Mouse (Mus musculus) WW6 (cell line): ENCODE measurements at regions not wholly inside any gene's neighbourhood (a gene's known extent, or its start where the extent isn't known, plus 50 kb on each side); places are given as distances from the start of the nearest gene placed in this dataset.

ENCODE experiments used
- DNase-seq: peaks from one replicate; pipeline ENCODE4 v3.0.0-alpha.2; 2013; ENCODE audit warnings: low read depth, low spot score

DNA sequence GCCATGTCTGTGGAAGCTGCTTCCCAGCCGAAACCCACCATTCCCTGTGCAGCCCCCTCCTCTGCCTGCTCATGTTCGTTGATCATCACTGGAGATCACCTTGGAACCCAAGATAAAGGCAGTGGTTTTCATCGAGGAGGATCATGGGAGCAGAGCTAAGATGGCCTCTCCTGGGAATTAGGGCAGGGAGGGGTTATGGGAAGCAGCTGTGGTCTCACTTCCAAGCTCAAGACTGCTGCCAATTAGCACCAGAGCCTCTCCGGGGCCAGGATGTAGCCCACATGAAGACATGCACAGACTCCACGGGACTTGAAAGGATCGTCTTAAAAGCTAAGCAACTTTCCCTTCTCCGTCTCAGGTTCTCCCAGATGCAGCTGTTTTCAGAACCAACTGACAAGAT, 214.1 kb upstream of the Cdh4 start:
- no peak for DNase-seq

DNA sequence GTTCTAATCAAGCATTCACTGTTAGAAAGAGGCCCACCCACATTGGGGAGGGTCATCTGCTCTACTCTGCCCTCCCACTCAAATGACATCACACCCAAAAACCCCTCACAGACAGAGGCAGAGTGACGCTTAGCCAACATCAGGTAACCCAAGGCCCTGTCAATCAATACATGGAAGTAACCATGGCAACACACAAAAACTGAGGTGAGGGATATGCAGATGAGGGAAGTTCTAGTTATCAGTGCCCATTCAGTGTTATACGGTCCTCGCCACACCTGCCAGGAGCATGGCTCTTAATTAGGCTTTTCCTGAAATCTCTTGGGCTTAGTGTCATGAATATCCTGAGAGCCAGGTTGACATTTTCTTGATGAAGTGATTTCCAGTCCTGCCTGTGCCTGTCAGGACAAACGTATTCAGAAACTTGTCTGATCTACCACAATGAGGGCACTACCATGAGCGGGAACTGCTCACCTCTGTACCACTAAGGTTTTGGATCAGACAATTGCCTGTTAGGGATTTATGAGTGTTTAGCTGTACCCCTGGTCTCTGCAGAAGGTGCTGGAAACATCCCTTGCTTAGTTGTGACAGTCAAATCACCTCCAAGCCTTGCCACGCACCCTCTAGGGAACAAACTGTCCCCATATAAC, 210.4 kb upstream of the Cdh4 start:
- DNase-seq = no peak

DNA sequence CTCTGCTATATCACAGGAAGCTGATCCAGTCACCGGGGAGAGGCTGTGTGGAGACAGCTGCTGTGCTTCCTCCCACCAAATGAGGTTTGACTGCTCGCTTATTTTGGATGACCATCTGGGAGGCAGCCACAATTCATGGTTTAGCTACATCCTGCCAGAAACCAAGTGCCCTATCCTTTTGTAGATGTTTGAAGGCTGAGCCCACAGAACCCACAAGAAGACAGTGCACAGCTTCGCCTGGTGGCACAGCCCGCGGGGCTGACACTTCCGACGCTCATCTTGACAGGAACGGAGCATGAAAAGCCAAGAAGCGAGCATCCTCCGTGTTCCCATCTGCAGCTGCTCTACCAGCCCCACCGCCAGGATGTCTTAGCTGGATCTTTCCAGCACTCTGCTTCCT, 204.1 kb upstream of the Cdh4 start:
- DNase-seq = no peak

DNA sequence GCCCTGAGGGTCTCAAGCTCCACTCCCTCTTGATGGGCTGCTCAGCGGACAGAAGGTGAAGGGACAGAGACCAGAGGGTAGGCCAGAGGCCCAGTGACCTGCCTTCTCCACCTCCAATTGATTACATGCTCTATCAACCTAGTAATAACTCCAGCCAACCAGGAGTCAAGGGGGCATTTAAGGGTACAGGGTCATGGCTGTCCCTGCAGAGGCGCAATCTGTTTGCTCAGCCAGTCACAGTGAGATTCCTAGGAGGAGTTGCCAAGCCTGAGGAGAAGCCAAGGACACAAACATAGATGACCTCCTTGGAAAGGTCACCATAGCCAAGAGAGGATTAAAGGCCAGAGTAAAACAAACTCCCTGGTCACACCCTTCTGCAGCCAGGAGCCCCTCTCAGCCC, 181.3 kb upstream of the Cdh4 start:
- DNase-seq = no peak

DNA sequence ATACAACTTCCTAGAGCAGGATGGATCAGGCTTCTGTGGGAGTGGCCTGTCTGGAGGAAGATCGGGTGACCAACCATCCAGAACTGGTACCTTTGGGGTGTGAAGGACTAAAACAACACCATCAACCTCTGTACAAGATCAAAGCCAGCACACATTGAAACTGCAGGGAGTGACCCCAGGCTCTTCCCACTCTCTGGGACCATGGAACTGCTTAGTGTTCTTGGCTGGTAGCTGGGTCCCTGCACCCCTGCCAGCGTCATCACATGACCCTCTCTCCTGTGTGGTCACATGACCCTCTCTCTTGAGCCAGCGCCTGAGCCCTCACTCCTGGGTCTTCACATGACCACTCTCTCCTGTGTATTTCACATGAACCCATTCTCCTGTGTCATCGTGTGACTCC, 178.3 kb upstream of the Cdh4 start:
- DNase-seq = no peak

DNA sequence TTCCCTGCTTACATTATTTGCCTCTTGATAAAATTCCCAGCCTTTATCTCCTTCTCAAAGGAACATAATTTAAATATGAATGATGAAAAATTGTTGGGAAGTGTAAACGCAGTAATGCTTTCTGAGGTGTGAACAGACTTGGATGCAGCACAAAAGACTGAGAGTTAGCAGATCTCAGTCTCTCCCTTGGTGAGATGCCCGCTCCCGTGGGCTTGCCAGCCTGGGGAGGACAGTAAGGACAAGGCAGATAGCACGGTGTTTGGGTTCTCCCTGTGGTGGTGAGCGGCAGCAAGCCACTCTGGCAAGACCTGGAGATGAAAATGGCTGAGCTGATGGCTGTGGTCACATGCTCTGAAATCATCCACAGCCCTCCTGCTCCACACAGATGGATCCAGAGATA, 176.8 kb upstream of the Cdh4 start:
- DNase-seq = no peak

DNA sequence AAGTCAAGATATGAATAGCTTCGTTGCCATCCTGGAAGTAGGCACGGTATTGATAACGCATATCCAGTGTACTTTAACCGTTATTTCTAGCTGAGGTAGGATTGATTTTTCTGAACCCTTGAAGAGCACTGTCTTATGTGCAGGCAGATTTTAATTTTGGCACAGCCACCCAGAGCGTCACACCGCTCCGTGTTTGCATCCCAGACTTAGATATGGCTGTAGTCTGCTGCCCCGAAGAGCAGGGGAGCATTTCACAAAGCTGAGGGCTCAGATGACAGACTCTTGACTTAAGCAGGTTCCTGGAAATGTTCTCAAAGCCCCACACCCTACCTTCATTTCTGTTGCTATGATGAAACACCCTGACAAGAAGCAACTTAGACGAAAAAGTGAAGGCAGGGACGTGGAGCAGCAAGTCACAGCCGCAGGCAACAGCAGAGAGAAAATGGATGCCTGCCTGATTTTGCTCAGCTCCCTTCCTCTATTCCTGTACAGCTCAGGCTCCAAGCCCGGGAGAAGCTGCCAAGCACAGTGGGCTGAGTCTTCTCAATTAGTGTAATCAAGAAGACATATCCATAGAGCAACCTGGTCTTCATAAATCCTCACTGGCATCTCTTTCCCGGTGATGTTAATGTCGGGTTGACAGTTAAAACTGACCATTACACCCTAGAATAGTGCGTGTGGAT, 164.9 kb upstream of the Cdh4 start:
- no peak for DNase-seq

DNA sequence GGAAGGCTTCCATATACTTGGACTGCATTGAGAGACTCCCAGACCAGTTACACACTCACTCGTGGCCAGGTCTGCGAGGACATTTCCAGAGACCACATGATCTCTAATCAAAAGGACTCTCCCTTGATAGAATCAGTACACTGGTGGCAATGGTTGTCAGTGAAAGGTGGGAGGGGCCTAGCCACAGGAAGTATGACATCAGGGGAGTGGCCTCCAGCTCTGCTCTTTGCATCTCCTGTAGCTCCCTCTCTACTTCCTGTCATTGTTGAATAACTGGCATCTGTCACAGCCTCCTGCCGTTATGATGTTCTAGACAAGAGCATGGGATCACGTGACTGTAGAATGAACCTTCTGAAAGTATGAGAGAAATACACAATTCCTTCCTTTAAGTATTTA, 164.3 kb upstream of the Cdh4 start:
- no peak for DNase-seq

DNA sequence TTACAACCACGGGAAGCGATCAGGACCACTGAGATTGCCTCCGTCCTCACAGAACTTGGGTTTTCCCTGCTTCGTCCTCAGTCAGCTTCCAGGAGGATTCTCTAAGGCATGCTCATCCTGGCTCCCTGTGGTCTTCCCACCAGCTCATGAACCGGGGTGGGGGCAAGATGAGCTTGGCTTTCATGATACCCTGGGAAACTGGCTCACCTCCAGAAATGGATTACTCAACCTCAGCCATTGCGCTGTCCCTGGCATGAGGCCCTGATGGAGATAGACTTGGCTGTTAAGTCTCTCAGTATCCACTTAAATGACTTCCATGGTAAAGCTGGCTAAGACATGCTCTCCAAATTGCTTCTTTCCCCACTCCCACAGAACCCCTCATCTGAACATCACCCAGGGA, 160.0 kb upstream of the Cdh4 start:
- no peak for DNase-seq

DNA sequence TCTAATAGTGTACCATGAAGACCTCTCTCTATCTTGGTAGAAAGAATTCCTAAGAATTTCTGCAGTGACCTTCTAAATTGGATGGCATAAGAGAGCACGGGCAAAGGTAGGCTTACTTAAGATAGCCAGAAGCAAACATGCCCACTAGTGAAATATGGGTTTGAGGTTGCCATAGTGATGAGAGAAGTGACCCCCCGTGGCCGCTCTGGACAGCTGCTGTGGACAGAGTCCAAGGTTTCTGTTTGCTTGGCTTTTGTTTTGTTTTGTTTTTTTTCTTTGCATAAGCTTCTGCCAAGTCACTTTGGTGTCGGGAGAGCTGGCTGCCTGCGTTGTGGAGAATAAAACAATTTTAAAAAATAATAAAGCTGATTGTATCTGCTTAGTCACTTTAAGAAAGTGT, 151.8 kb upstream of the Cdh4 start:
- DNase-seq = no peak

DNA sequence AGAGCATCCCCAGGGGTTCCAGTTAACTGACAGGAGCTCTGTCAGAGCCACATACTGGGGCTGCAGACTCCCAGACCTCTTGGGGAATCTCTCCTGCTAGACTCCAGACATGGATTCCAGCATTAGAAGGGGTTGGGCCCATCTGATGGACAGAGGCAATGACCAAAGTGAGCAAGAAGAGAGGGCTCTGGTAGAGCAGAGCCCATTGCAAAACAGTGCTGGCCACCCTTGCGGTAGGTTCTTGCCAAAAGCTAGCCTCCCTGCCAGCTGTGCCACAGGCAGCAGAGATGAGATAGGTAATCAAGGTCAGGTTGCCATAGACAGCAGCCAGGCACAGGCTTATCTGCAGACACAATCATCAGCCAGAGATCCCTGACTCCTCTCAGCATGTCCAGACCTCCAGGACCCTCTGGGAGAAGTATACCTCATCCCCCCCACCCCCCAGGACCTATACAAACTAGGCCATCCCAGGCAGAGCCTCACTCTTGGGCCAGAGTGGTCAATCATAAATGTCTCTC, 151.1 kb upstream of the Cdh4 start:
- no peak for DNase-seq

DNA sequence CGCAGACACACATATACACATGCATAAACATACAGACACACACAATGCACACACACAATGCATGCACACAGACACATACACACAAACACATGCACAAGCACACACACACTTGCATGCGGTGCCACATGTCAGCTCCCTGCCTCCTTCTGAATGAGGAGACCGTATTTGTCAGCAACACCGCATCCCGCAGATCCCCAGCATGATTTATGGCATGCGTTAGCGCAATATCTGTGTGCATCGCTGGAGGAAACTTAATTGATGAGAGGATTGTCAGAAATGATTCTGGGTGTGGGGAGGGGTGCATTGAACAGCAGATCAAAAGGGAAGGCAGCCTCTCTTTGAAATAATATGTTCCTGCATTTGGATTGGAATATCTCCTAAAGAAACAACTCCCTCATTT, 150.3 kb upstream of the Cdh4 start:
- DNase-seq = no peak

DNA sequence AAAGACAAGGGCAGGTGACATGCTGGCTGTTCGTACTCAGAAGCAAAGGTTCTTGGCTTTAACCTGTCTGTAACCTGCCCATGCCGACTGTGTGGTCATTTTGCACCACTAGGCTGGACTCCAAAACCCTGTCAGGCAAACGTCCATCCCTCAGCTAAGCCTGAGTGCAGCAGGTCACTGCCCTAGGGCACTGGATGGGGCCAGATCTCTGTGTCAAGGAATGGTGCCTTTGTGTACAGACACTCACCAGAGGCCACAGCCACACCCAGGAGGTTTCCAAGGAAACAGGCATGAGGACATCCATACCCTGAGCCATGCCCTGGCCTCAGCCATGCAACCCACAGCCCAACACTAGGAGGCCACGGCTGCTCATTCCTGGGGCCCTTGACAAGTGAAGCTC, 149.7 kb upstream of the Cdh4 start:
- no peak for DNase-seq

DNA sequence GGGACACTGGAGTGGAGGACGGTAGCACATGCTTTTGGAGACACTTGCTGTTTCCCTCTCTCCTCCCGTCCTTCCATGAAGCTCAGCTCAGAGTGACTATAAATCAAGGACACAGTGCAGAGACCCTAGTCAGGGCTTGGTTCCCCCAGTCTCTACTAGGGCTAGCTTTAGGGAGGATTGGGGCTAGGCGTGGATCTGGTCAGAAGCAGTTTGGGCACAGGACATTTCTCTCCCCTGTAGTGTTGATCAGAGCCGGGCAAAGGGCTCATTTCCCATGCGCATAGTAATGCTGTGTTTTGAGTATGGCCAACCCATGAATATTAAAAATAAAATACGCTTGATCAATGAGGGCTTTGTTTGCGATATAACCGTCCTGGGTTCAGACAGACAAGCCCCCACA, 149.1 kb upstream of the Cdh4 start:
- no peak for DNase-seq

DNA sequence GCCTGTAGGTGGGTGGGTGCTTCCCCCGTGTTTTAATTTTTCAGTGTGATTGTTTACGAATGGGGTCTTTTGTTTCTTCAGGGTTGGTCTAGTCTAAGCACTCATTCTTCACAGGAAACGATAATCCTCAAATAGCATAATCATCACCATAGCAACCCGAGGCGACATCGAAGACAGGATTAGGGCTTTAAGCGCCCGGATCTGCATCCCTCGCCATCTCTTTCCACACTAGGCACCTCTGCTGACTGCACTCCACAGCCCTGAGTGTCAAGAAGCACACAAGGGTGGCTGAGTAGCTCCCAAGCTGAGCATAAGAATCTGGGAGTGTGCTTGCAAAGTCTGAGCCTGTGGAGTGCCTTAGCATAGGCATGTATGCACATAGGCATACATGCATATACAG, 145.2 kb upstream of the Cdh4 start:
- no peak for DNase-seq

DNA sequence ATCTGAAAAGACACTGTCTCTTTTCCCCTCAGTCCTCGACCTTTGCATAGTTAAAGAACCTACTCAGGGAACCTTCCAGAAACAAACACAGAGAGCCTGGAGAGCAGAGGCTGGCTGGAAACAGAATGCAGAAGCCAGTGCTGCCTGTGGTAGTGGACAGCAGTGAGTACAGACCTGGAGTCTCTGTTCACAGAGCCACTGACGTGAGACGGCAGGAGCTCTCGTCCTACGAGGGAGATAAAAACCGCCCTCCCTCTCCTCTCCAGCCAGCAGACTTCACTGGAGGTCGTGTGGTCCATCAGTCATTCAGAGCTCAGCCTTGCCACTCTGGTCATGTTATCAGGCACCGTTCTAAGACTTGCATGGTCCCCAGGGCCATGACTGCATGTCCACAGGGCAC, 138.5 kb upstream of the Cdh4 start:
- DNase-seq = no peak

DNA sequence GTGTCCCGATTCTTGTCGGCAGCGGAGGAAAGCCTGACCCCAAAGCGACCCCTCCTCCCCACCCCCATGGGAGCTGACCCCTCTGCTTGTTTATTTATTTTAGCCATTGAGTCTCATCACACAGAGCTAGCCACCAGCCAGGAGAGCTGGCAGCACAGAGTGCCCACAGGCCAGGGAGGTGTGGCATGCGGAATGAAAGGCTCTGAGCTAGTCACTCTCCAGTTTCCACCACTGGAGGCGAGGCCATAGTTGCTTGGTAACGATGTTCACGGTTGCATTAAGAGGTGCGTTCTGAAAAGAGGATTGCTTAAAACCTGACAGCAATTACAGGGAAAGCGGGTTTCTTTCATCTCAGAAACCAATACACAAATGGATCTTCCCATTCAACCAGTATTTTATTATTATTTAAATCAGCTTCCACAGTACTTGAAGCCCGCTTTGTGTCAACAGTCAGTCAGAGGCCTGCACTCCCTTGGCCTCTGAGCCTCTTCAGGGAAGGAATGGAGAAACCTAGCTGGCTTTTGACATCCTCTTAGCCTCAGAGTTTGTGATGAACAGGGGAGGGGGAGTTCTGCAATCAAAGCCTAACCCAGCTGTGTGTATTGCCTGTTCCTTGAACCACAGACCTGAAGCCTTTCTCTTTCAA, 134.8 kb upstream of the Cdh4 start:
- DNase-seq = no peak

DNA sequence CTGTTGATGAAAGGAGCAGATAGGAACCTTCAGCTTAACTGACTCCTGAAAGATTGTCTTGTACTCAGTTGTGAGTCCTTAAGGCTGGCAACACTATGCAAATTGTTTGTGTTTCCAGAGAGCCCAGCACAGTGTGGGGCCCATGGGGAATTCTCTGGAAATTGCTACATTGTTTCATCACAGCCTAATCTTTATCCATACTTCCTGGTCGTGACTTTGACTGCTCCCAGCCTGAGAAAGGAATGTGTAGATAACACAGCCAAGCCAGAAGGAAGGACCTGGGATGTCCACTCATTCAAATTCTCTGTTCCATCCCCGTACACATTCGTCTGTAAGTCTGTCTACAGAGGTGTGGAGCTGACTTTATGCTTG, 134.3 kb upstream of the Cdh4 start:
- DNase-seq = no peak

DNA sequence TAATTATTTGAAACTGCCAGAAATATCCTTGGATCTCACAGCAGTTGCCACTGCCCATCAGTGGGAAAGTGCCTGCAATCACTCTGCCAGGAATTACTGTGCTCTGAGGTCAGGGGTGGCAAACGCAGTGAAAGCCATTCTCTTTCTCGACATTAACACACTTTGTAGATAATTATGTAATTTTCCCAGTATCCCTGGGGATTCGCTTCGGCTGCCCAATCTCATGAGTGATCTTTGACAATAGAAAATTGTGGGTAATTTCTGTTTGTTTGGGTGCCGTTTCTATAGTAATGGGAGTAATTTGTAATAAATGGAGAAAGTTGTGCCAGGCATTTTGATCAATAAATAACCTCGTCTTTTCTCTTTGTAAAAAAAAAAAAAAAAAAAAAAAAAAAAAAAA, 124.2 kb upstream of the Cdh4 start:
- no peak for DNase-seq

DNA sequence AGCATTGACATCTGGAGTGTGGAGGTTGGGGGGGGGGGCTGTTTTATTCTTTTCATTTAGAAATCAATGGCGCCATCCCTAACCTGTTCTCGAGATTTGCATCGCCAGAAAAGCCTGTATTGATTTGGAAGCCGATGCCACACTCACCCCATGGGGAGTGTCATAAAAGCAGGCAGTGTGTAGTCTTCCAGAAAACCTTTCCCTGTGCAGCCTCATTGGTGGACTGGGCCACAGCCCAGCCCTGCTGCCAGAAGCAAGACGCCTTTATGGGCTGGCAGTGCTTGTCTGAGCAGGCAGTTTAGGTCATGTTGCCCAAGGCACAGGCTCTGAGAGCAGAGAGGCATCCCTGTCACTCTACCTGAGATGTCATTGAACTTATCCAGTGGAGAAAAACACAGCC, 117.0 kb upstream of the Cdh4 start:
- no peak for DNase-seq

DNA sequence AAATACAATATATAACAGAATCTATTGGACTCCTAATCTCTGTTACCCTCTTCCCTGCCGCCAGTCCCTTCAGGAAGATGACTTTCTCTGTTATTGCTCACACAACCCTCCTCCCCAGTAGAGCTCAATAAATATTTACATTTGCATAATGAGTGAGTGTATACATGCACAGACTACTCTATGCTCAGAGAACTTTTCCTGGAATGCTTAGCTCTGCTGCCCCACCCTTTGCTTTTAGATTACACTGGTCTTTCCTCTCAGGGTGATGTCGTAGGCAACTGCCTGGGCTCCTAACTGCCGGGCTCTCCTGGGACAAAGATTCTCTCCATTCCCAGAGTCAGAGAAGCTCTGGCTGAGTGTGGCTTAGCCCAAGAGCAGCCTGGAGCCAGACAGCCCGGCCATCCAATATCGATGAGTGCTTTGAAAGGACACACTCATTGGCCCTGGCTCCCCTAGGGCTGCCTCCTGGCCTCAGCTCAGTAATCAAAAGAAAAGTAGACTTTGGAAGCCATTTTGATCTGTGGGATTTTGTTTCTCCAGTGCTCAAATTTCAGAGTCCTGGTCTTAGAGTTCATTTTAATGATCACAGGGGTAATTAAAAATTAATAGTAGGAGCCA, 109.2 kb upstream of the Cdh4 start:
- DNase-seq = no peak

DNA sequence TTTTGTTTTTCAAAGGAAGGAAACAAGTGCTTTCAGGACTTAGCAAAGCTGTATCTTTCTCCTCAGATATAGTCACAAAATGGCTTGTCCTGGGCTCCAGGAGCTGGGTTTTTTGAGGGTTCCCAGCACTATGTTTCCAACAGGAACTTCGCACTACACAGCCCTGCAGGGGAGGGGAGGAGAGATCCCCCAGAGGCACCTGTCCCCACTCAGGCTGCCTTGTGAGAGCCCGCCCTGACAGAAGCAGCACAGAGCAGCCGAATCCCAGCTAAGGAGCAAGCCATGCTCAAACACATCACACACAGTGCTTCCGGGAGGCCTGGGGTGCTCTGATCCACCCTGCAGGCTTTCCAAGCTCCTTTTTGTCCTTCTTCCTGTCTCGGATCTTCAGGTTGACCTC, 108.6 kb upstream of the Cdh4 start:
- DNase-seq = no peak

DNA sequence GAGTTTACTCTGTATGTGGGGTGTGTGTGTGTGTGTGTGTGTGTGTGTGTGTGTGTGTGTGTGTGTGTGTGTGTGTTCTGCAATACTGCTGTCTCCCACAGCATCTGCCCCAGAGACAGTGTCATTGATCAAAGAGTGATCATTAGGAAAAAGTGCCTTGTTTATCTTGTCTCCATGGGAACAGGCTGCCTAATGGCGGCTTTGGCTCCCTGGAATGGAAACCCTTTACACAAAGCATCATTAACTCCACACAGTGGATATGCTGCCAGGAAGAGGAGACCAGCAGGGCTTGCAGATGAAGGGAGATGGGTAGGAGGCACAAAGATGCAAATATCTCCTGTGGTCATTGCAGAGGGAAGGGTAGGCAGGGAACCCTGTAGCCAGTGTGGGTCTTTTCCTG, 106.0 kb upstream of the Cdh4 start:
- no peak for DNase-seq
